Mouse (Mus musculus): ENCODE measurements around the gene Thsd4. TPM values are rescaled to one million over a fixed set of nuclear protein-coding genes. Genes with fewer than 3 reads are reported as not detected.

Thsd4 gene
- polyA plus RNA-seq, 1 experiment from 2014 or later, result 34.9 TPM

DNA sequence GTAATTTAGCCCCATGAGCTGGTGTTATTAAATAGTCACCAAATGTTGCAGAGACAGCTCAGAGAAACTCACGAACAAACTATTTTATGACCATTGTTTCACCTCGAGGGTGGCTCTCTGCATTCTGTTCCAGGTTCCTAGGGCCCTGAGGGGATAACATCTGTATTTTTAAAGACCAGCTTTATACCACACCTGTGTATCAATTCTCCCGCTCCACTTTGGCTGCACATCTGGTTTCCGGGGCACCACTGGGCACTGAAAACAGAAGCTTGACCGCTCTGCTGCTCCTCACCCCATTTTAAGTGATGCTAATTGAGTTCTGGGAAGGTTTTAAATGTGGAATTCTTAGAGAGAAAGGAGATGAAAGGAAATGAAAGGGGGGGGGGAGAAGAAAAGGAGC lies 429.4 kb downstream of the Thsd4 start:
- Histone ChIP-seq H3K4me1 (replicated peaks; ENCODE audit: control insufficient read depth, insufficient read depth, low read length) (no peaks in the 10 kb centered on the region), H3K27ac (ENCODE audit: low read depth) (no peak overlapping the region), H3K4me3 (ENCODE audit: low read depth, low read length) (no peak overlapping the region), H3K27me3 (replicated peaks; ENCODE audit: control insufficient read depth, insufficient read depth, low read length) (no peaks in the 10 kb centered on the region), H3K4me2 (ENCODE audit: low read length) (no peak overlapping the region), H3K36me3 (ENCODE audit: control insufficient read depth, insufficient read depth, low read length) (no peaks in the 10 kb centered on the region), H3K9me3 (ENCODE audit: control insufficient read depth, low read length) (no peaks in the 10 kb centered on the region), H3K9ac (ENCODE audit: low read length) (no peak overlapping the region)
- DNase-seq (ENCODE audit: low spot score) (no peak), ATAC-seq (replicated peaks; ENCODE audit: low FRiP score, low TSS enrichment, low read depth) (no peak)
- WGBS, result 47% methylated on average over 5 of the region's 5 CpGs

DNA sequence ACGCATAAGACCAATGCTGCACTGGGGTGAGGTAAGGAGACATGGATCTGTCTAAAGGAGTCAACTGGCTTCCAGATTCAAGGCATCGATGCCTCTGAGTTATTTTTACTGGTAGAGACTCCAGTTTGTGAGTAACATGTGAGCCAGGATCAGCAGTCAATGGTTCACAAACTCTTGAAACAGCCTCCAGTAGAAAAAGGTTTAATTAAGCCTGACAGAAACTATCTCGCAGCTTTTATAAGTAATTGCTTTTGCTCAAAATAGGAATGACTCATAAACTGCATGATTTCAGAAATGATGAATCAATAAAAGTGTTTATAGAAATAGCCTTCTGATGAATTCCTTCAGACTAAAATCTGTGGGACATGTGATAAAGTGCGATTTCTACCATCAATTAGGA lies 432.4 kb downstream of the Thsd4 start:
- ATAC-seq (replicated peaks; ENCODE audit: low FRiP score, low TSS enrichment, low read depth) (no peak), DNase-seq (ENCODE audit: low spot score) (no peak)
- H3K4me3 ChIP-seq (ENCODE audit: low read depth, low read length), result no peak overlapping the region
- no peaks in the 10 kb centered on the region for H3K9me3 ChIP-seq (ENCODE audit: control insufficient read depth, low read length)
- H3K36me3 ChIP-seq (ENCODE audit: control insufficient read depth, insufficient read depth, low read length), result no peaks in the 10 kb centered on the region
- no peak overlapping the region for H3K9ac ChIP-seq (ENCODE audit: low read length)
- WGBS, result 95% methylated on average over 4 of the region's 4 CpGs
- H3K27me3 ChIP-seq (replicated peaks; ENCODE audit: control insufficient read depth, insufficient read depth, low read length), result no peaks in the 10 kb centered on the region
- no peak overlapping the region for H3K27ac ChIP-seq (ENCODE audit: low read depth)
- H3K4me1 ChIP-seq (replicated peaks; ENCODE audit: control insufficient read depth, insufficient read depth, low read length), result no peaks in the 10 kb centered on the region
- no peak overlapping the region for H3K4me2 ChIP-seq (ENCODE audit: low read length)

DNA sequence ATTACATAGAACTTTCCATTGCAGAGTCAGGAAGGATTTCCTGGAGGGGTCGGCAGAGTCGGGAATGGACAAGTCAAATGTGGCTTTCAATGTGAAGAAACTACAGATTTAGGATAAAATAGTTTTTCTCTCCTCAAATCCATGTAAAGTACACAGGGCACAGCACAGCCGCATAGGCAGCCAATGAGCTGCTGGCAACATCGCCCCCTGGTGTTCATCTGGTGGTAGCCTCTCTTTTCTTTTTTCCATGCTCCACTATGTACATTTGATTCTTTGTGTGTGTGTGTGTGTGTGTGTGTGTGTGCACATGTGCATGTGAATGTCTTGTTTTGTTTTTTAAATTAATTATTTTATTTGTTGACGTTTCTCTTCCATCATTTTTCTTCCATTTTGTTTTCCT lies 433.7 kb downstream of the Thsd4 start:
- Histone ChIP-seq H3K4me2 (ENCODE audit: low read length) (no peak overlapping the region), H3K4me1 (replicated peaks; ENCODE audit: control insufficient read depth, insufficient read depth, low read length) (peaks cover 7% of the 10 kb centered on the region), H3K36me3 (ENCODE audit: control insufficient read depth, insufficient read depth, low read length) (no peaks in the 10 kb centered on the region), H3K27me3 (replicated peaks; ENCODE audit: control insufficient read depth, insufficient read depth, low read length) (no peaks in the 10 kb centered on the region), H3K27ac (ENCODE audit: low read depth) (no peak overlapping the region), H3K9ac (ENCODE audit: low read length) (no peak overlapping the region), H3K9me3 (ENCODE audit: control insufficient read depth, low read length) (no peaks in the 10 kb centered on the region), H3K4me3 (ENCODE audit: low read depth, low read length) (no peak overlapping the region)
- ATAC-seq (replicated peaks; ENCODE audit: low FRiP score, low TSS enrichment, low read depth) (no peak), DNase-seq (ENCODE audit: low spot score) (no peak)
- 58% methylated on average over 5 of the region's 5 CpGs for WGBS

DNA sequence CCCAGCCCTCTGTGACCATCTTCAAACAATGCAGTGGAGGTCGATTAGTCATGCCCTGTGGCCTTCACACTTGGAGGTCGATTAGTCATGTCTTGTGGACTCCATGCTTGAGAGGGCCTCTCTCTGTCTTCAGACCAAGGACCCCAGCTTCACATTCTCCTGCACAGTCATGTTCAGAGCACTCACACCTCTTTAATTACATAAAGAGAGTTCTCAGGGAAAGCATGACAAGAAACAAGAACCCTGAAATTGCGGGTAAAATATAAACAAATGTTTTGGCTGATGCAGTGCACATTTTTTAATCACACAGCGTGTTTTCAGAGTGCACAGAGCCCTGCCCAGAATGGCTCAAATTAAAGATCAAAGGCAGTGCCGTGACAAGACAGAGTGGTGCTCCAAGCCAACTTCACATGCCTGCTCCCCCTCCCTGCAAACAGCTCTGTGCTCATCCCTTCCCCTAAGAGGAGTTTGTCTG lies 439.7 kb downstream of the Thsd4 start:
- no peak overlapping the region for H3K4me3 ChIP-seq (ENCODE audit: low read depth, low read length)
- H3K27ac ChIP-seq (ENCODE audit: low read depth), result no peak overlapping the region
- DNase-seq (ENCODE audit: low spot score) (peak; percentile 60), ATAC-seq (replicated peaks; ENCODE audit: low FRiP score, low TSS enrichment, low read depth) (peak; percentile 66; the same call in 1 of the 2 replicates)
- no peaks in the 10 kb centered on the region for H3K27me3 ChIP-seq (replicated peaks; ENCODE audit: control insufficient read depth, insufficient read depth, low read length)
- peaks cover 19% of the 10 kb centered on the region for H3K4me1 ChIP-seq (replicated peaks; ENCODE audit: control insufficient read depth, insufficient read depth, low read length)
- 22% methylated on average over 5 of the region's 5 CpGs for WGBS
- no peaks in the 10 kb centered on the region for H3K9me3 ChIP-seq (ENCODE audit: control insufficient read depth, low read length)
- H3K9ac ChIP-seq (ENCODE audit: low read length), result no peak overlapping the region
- H3K36me3 ChIP-seq (ENCODE audit: control insufficient read depth, insufficient read depth, low read length), result no peaks in the 10 kb centered on the region
- H3K4me2 ChIP-seq (ENCODE audit: low read length), result no peak overlapping the region

DNA sequence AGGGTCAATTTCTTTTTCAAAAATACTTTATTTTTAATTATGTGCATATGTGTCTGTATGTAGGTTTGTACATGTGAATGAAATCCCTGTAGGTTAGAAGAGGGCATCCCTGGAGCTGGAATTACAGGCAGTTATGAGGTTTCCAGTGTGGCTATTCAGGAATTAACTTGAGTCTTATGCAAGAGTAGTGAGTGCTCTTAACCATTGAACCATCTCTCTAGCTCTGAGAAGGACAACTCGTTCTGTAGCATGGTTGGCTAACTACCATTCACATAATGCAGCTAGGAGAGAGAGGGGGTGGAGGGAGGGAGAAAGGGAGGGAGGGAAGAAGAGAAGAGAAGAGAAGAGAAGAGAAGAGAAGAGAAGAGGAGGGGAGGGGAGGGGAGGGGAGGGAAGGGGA lies 444.1 kb downstream of the Thsd4 start:
- H3K27ac ChIP-seq (ENCODE audit: low read depth), result no peak overlapping the region
- 42% methylated on average over 1 of the region's 1 CpGs for WGBS
- H3K4me2 ChIP-seq (ENCODE audit: low read length), result no peak overlapping the region
- no peak overlapping the region for H3K9ac ChIP-seq (ENCODE audit: low read length)
- no peaks in the 10 kb centered on the region for H3K27me3 ChIP-seq (replicated peaks; ENCODE audit: control insufficient read depth, insufficient read depth, low read length)
- H3K4me3 ChIP-seq (ENCODE audit: low read depth, low read length), result no peak overlapping the region
- H3K36me3 ChIP-seq (ENCODE audit: control insufficient read depth, insufficient read depth, low read length), result no peaks in the 10 kb centered on the region
- H3K4me1 ChIP-seq (replicated peaks; ENCODE audit: control insufficient read depth, insufficient read depth, low read length), result peaks cover 8% of the 10 kb centered on the region
- ATAC-seq (replicated peaks; ENCODE audit: low FRiP score, low TSS enrichment, low read depth) (no peak), DNase-seq (ENCODE audit: low spot score) (no peak)
- no peaks in the 10 kb centered on the region for H3K9me3 ChIP-seq (ENCODE audit: control insufficient read depth, low read length)

DNA sequence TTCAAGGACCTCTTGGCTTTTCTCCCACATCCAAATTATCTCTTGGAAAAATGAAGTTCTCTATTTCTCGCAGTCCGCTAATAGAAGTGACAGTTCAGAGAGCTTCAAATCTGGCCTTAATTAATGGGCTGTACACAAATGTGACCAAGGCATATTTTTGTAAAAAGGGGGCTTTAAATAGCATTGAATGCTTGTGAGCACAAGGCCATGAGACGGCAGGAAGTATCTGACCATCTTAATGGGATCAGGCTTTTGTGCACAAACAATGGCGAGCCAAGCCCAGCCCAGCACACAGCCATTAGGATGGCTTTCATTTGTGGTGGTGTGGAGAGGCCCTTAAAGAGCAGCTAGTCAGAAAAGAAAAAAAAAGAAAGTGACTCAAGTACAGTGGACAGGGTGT lies 445.4 kb downstream of the Thsd4 start:
- H3K27ac ChIP-seq (ENCODE audit: low read depth), result no peak overlapping the region
- ATAC-seq (replicated peaks; ENCODE audit: low FRiP score, low TSS enrichment, low read depth) (no peak), DNase-seq (ENCODE audit: low spot score) (no peak)
- WGBS, result 76% methylated on average over 4 of the region's 4 CpGs
- H3K27me3 ChIP-seq (replicated peaks; ENCODE audit: control insufficient read depth, insufficient read depth, low read length), result no peaks in the 10 kb centered on the region
- H3K4me1 ChIP-seq (replicated peaks; ENCODE audit: control insufficient read depth, insufficient read depth, low read length), result no peaks in the 10 kb centered on the region
- H3K4me2 ChIP-seq (ENCODE audit: low read length), result no peak overlapping the region
- no peaks in the 10 kb centered on the region for H3K36me3 ChIP-seq (ENCODE audit: control insufficient read depth, insufficient read depth, low read length)
- no peak overlapping the region for H3K4me3 ChIP-seq (ENCODE audit: low read depth, low read length)
- no peak overlapping the region for H3K9ac ChIP-seq (ENCODE audit: low read length)
- no peaks in the 10 kb centered on the region for H3K9me3 ChIP-seq (ENCODE audit: control insufficient read depth, low read length)

DNA sequence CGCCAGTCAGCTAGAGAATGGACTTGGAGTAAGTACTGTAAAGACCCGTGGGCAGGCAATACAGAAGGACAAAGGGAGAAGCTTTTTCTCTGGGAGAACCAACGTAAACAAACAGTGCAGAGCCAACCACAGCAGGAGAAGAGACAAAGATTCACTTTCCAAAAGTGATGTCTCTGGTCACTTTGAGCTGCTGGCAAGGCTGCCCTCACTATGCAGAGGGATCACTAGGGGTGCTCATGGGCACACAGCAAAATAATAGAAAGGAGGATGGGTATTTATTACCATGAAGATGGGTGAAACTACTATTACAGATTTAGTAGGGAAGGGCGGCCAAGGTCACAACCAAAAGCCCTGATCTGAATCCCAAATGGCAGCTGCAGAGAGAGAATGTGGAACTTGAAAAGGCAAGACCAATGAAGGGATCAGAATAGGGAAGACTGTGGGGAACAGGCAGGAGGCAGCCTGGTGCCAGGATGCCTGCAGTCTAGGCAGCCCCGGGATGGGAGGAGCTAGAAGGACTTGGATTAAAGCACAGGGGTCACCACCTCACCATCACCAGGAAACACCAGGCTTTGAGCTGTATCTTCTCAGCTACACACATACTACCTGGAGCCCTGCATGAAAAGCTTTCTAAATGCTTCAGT lies 450.1 kb downstream of the Thsd4 start:
- ATAC-seq (replicated peaks; ENCODE audit: low FRiP score, low TSS enrichment, low read depth) (no peak), DNase-seq (ENCODE audit: low spot score) (no peak)
- Histone ChIP-seq H3K4me2 (ENCODE audit: low read length) (no peak overlapping the region), H3K4me1 (replicated peaks; ENCODE audit: control insufficient read depth, insufficient read depth, low read length) (no peaks in the 10 kb centered on the region), H3K4me3 (ENCODE audit: low read depth, low read length) (no peak overlapping the region), H3K27ac (ENCODE audit: low read depth) (no peak overlapping the region), H3K27me3 (replicated peaks; ENCODE audit: control insufficient read depth, insufficient read depth, low read length) (no peaks in the 10 kb centered on the region), H3K9me3 (ENCODE audit: control insufficient read depth, low read length) (no peaks in the 10 kb centered on the region), H3K9ac (ENCODE audit: low read length) (no peak overlapping the region), H3K36me3 (ENCODE audit: control insufficient read depth, insufficient read depth, low read length) (no peaks in the 10 kb centered on the region)
- 64% methylated on average over 5 of the region's 5 CpGs for WGBS

DNA sequence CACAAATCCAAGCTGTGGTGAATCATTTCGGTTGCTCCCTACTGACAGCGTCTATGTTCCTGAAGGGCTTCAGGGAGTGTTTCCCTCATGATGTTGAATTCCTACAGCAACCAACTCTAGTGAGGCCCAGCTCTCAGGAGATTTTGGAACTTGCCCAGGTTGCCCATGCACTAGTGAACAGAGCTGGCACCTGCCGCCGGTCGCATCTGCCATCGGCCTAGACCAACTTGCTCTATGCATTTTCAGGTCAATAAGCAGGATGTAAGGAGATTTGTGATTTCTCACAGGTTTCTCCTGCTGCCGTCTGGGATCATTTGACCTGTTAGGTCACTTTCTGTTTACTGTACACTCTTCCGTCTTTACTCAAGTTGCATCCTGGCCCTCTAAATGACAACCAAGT lies 454.6 kb downstream of the Thsd4 start:
- no peaks in the 10 kb centered on the region for H3K9me3 ChIP-seq (ENCODE audit: control insufficient read depth, low read length)
- H3K36me3 ChIP-seq (ENCODE audit: control insufficient read depth, insufficient read depth, low read length), result no peaks in the 10 kb centered on the region
- H3K27ac ChIP-seq (ENCODE audit: low read depth), result no peak overlapping the region
- no peak overlapping the region for H3K4me2 ChIP-seq (ENCODE audit: low read length)
- no peak for ATAC-seq (replicated peaks; ENCODE audit: low FRiP score, low TSS enrichment, low read depth)
- WGBS, result 85% methylated on average over 8 of the region's 8 CpGs
- no peak overlapping the region for H3K4me3 ChIP-seq (ENCODE audit: low read depth, low read length)
- no peak for DNase-seq (ENCODE audit: low spot score)
- H3K4me1 ChIP-seq (replicated peaks; ENCODE audit: control insufficient read depth, insufficient read depth, low read length), result no peaks in the 10 kb centered on the region
- no peak overlapping the region for H3K9ac ChIP-seq (ENCODE audit: low read length)
- H3K27me3 ChIP-seq (replicated peaks; ENCODE audit: control insufficient read depth, insufficient read depth, low read length), result no peaks in the 10 kb centered on the region

DNA sequence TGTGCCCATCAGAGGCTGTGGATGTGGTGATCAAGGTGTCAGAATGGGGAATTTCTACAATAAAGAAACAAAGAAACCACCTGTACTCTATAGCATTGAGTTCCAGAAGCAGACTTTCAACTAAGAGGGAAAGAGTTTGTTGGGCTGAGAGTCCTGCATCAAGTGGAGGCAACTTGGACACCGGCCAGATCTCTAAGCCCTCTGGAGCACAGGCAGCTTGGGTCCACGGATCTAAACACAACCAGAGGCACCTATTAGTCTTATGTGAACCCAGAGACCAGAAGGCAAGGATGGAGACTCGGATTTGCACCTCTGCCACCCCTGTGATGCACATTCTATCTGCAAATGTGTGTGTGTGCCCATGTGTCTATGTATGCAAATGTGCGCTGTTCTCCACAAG lies 456.7 kb downstream of the Thsd4 start:
- Histone ChIP-seq H3K4me3 (ENCODE audit: low read depth, low read length) (no peak overlapping the region), H3K4me2 (ENCODE audit: low read length) (no peak overlapping the region), H3K9ac (ENCODE audit: low read length) (no peak overlapping the region), H3K36me3 (ENCODE audit: control insufficient read depth, insufficient read depth, low read length) (no peaks in the 10 kb centered on the region), H3K4me1 (replicated peaks; ENCODE audit: control insufficient read depth, insufficient read depth, low read length) (no peaks in the 10 kb centered on the region), H3K9me3 (ENCODE audit: control insufficient read depth, low read length) (no peaks in the 10 kb centered on the region), H3K27ac (ENCODE audit: low read depth) (no peak overlapping the region), H3K27me3 (replicated peaks; ENCODE audit: control insufficient read depth, insufficient read depth, low read length) (no peaks in the 10 kb centered on the region)
- WGBS, result 71% methylated on average over 4 of the region's 4 CpGs
- DNase-seq (ENCODE audit: low spot score) (no peak), ATAC-seq (replicated peaks; ENCODE audit: low FRiP score, low TSS enrichment, low read depth) (no peak)
